Mouse (Mus musculus) C2C12 (cell line): ENCODE results near the gene Adamts1. TPM values are rescaled to one million over a fixed set of nuclear protein-coding genes. Genes with fewer than 3 reads are reported as not detected.

Experiments
- H3K27me3 ChIP-seq: one replicate; pipeline ENCODE4 v1.6.1; 2011; ENCODE audit not compliant: control insufficient read depth, insufficient read depth, insufficient read length
- H3K36me3 ChIP-seq: one replicate; pipeline ENCODE4 v1.6.1; 2011; ENCODE audit not compliant: control insufficient read depth, insufficient read depth
- H3K4me3 ChIP-seq: one replicate; pipeline ENCODE4 v1.5.1; 2011; ENCODE audit warnings: mild to moderate bottlenecking, control low read depth; ENCODE audit not compliant: poor library complexity, insufficient read depth, severe bottlenecking
- H3K79me2 ChIP-seq: one replicate; pipeline ENCODE4 v1.6.1; 2011; ENCODE audit not compliant: control insufficient read depth, insufficient read depth
- H3K79me3 ChIP-seq: one replicate; pipeline ENCODE4 v1.6.1; 2011; ENCODE audit warnings: low read depth, control low read depth
- H3ac ChIP-seq: one replicate; pipeline ENCODE3; 2011; ENCODE audit warnings: low read depth; ENCODE audit not compliant: control insufficient read depth, insufficient read length
- CEBPB ChIP-seq: IDR thresholded peaks from one replicate; pipeline ENCODE4 v1.6.1; 2011; ENCODE audit warnings: low read depth, mild to moderate bottlenecking, control low read depth, moderate library complexity
- CTCF ChIP-seq: IDR thresholded peaks from one replicate; pipeline ENCODE4 v1.5.1; 2011; ENCODE audit not compliant: control insufficient read depth, insufficient read depth, insufficient read length
- FOSL1 ChIP-seq: IDR thresholded peaks from one replicate; pipeline ENCODE4 v1.8.0; 2011; ENCODE audit warnings: mild to moderate bottlenecking, low read length; ENCODE audit not compliant: poor library complexity, insufficient read depth, severe bottlenecking
- MAX ChIP-seq: IDR thresholded peaks from one replicate; pipeline ENCODE4 v1.6.1; 2011; ENCODE audit warnings: mild to moderate bottlenecking, control low read depth
- MYOD1 ChIP-seq: IDR thresholded peaks from one replicate; pipeline ENCODE4 v1.6.1; 2011; ENCODE audit warnings: low read depth; ENCODE audit not compliant: control insufficient read depth, insufficient read length
- MYOG ChIP-seq: IDR thresholded peaks from one replicate; pipeline ENCODE4 v1.6.1; 2011; ENCODE audit not compliant: control insufficient read depth, insufficient read length; ENCODE audit errors: extremely low read depth
- USF1 ChIP-seq: IDR thresholded peaks from one replicate; pipeline ENCODE4 v1.6.1; 2011; ENCODE audit warnings: low read depth, mild to moderate bottlenecking, control low read depth, moderate library complexity
- polyA plus RNA-seq: library from polyadenylated mRNA; unstranded; fragments of >200 nt; fragmentation: generic; extraction: Trizol; gene quantifications from one replicate; pipeline ENCODE4 v1.2.1, GENCODE M21; 2012; ENCODE audit warnings: missing spikeins

Adamts1 gene
- polyA plus RNA-seq, 1 experiment = 1.8 TPM

- Histone ChIP-seq H3K27me3 (no peaks in the 10 kb centered on the region), H3K36me3 (peaks cover 36% of the 10 kb centered on the region), H3ac (peak overlapping the region; percentile 63), H3K4me3 (peak overlapping the region; percentile 45), H3K79me2 (peaks cover 21% of the 10 kb centered on the region), H3K79me3 (no peaks in the 10 kb centered on the region)
- TF ChIP-seq USF1 (no peak), CEBPB (no peak), MAX (peak; percentile 88), MYOG (no peak), CTCF (no peak)
These were observed 2.2 kb downstream of the Adamts1 start for GRCm38 (mm10) chr16:85800691-85801090.

- no peak for TF ChIP-seq FOSL1
- peaks cover 21% of the 10 kb centered on the region for H3K79me2 ChIP-seq
- no peak overlapping the region for H3K4me3 ChIP-seq
- no peak overlapping the region for H3ac ChIP-seq
- H3K79me3 ChIP-seq = no peaks in the 10 kb centered on the region
- no peaks in the 10 kb centered on the region for H3K27me3 ChIP-seq
- H3K36me3 ChIP-seq = peaks cover 43% of the 10 kb centered on the region
These were observed 2.9 kb downstream of the Adamts1 start for GRCm38 (mm10) chr16:85799971-85800370.

GRCm38 (mm10) chr16:85798334-85798733 is 4.6 kb downstream of the Adamts1 start:
- no peak overlapping the region for H3ac ChIP-seq
- H3K27me3 ChIP-seq = no peaks in the 10 kb centered on the region
- H3K4me3 ChIP-seq = no peak overlapping the region
- no peaks in the 10 kb centered on the region for H3K79me3 ChIP-seq
- H3K36me3 ChIP-seq = peaks cover 51% of the 10 kb centered on the region
- H3K79me2 ChIP-seq = peaks cover 21% of the 10 kb centered on the region
- TF ChIP-seq CEBPB (no peak), MYOG (no peak), MYOD1 (no peak), MAX (no peak), CTCF (no peak), FOSL1 (no peak), USF1 (no peak)

- Histone ChIP-seq H3K4me3 (no peak overlapping the region), H3K79me2 (peaks cover 13% of the 10 kb centered on the region), H3K36me3 (peaks cover 51% of the 10 kb centered on the region), H3K27me3 (no peaks in the 10 kb centered on the region), H3K79me3 (no peaks in the 10 kb centered on the region), H3ac (no peak overlapping the region)
- TF ChIP-seq CTCF (no peak), MYOG (no peak), FOSL1 (no peak), USF1 (no peak), MYOD1 (no peak), MAX (no peak), CEBPB (no peak)
These were observed 5.8 kb downstream of the Adamts1 start for GRCm38 (mm10) chr16:85797161-85797560.

- H3K27me3 ChIP-seq = no peaks in the 10 kb centered on the region
- H3K4me3 ChIP-seq = no peak overlapping the region
- no peaks in the 10 kb centered on the region for H3K79me3 ChIP-seq
- H3K36me3 ChIP-seq = peaks cover 51% of the 10 kb centered on the region
- no peak overlapping the region for H3ac ChIP-seq
- peaks cover 5% of the 10 kb centered on the region for H3K79me2 ChIP-seq
- TF ChIP-seq MYOD1 = no peak
- no peak for TF ChIP-seq MAX
- TF ChIP-seq FOSL1 = no peak
- no peak for TF ChIP-seq USF1
- TF ChIP-seq CEBPB = no peak
- no peak for TF ChIP-seq MYOG
- no peak for TF ChIP-seq CTCF
These were observed 7.2 kb downstream of the Adamts1 start for GRCm38 (mm10) chr16:85795731-85796130.

- TF ChIP-seq USF1 = no peak
- TF ChIP-seq CTCF = no peak
- TF ChIP-seq FOSL1 = no peak
- TF ChIP-seq CEBPB = no peak
- TF ChIP-seq MYOG = no peak
These were observed 9.6 kb downstream of the Adamts1 start for GRCm38 (mm10) chr16:85793166-85793830.

More at GRCm38 (mm10) chr16:85793166-85793830, 9.6 kb downstream of the Adamts1 start:
- Histone ChIP-seq H3K79me2 (no peaks in the 10 kb centered on the region), H3K4me3 (no peak overlapping the region), H3K79me3 (no peaks in the 10 kb centered on the region), H3K36me3 (peaks cover 40% of the 10 kb centered on the region), H3ac (no peak overlapping the region), H3K27me3 (no peaks in the 10 kb centered on the region)
